Mouse (Mus musculus): ENCODE data around the gene Rbm12b1.
"Not testable (repeated sequence)": the region's sequence is repeated elsewhere in the genome, so short reads cannot be mapped to it uniquely, and the experiment has no call there.

Rbm12b1 gene

DNA sequence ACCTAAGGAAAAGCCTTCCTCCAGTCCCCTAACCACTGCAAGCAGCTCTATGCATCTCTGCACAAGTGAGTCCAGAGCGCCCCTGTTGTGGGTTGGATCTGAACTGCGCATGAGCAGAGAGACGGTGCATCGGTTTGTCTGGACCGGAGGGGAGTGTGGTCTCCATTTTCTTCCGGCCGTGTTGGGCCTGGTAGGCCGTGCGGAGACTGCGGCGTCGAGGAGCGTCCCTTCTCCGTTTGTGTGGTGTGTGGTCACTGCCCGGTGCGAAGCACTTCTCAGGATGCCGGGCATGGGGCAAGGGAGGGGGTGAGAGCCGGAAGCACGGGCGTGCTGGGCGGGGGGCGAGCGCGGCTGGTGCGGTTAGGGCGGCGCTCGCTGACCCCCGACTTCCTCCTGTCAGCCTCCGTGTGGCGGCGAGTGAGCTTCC is at the start of gene Rbm12b1:
Rbm12b1 (plus strand) TSS at position 124 of the 427 bp plus-strand sequence.
- DNase-seq = peak; percentile 81

DNA sequence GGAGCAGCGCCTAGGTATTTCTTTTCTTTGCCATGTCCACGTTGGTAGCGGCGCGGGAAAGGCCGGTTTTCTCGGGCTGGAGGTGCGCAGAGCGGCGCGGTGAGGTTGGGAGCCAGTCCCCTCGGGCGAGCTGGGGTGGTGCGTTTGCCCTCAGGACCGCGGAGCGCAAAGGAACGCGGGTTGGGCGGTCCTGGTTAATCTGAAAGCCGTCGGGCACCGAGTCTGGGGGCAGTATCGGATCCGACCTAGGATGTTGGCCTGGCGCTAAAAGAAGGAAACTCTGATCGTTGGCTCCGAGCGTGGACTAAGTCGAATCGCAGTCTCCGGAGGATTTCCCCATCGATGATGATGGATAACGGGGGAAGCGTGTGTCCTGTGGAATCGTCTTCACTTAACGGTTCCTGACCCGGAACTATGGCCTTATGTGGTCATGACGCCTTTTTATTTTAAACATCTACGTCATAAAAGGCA is 563 bp downstream of the Rbm12b1 start:
- peak; percentile 20 to 39 for DNase-seq

DNA sequence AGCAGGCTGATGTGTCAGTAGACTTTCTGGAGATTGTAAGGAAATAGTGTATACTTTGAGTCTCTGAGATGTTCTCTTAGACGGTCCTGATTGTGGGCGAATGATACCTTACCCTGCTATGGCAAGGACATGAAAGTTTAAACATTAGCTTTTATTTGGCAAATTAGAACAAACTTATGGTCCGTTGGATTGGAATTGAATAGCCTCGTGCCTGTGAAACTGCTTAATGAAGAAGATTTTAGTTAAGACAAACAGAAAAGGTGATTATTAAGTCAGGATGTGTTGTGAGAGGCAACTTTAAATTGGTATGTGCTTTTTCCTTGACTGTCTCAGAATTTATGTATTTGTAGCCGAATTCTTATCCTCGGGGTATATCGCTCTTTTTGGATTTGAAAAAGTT is 1.5 kb downstream of the Rbm12b1 start:
- DNase-seq = not testable (repeated sequence)

DNA sequence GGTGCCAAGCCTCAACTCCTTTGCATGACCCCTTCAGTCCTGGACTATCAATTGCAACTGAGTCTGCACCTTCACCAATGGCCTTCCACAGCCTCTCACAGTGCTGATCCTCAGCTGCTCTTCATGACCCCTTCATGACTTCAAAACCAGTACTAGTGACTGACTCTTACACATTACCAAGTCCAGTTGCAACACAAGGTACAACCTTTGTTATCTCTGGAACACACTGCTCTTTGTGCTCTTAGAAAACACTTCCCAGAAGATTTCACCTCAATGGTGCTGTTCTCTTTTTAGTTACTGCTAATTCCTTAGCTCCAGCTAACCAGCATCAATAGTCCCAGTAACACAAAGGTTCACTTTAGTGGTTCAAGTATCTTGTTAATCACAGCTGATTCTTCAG is 7.6 kb downstream of the Rbm12b1 start:
- no peak for DNase-seq

DNA sequence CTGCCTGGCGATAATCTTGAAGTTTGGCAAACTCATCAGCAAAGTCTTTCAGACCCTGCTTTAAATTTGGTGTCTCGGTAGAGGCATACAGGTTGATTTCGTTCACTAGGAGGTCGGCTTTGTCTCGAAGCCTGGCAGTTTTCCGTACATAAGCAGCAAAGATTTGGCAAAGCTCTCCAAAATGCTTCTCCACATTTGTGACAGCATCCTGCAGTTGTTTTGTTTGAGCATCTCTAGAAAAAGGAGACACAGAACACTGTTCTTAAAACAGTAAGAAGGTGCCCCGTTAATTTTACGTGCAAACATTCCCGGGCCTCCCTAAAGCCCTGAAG is 30.9 kb downstream of the Rbm12b1 start:
- DNase-seq = no peak

DNA sequence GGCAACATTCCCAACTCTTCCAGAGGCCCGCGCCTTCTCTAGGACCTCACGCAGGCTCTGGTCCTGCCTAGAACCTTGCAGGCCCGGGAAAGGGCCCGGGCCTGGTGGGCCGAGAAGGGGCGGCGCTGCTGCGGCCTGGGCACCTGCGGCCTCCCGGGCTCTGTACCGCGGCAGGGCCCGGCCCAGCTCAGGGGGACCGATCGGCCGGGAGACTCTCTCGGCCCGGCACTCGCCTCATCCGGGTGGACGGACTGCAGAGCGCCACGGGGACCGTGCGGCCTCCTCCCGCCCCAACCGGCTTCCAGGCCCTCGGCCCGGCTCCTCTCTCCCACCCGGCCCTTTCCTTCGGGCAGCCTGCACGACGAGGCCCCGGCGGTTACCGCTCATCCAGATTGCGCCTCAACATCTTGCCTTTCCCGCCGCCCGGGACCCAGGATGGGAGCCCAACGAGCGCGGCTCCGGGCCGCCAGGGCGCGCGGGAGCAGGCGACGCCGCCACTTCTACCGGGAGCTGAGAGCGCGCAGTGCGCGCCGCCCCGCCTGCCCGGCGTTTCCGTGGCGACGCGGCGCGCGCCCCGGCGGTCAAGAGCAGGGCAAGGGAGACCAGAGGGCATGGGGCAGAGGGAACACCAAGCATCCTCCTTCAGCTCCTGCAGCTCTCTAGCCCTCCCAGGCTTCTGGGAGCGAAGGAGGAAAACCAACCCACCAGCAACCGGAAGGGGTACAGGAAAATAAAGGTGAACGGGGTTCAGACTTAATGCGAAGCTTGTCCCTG is 31.4 kb downstream of the Rbm12b1 start, which contains the start of gene Fam92a:
Fam92a (minus strand) TSS at position 698 of the 774 bp plus-strand sequence.
- peak; percentile 74 to 85 for DNase-seq

DNA sequence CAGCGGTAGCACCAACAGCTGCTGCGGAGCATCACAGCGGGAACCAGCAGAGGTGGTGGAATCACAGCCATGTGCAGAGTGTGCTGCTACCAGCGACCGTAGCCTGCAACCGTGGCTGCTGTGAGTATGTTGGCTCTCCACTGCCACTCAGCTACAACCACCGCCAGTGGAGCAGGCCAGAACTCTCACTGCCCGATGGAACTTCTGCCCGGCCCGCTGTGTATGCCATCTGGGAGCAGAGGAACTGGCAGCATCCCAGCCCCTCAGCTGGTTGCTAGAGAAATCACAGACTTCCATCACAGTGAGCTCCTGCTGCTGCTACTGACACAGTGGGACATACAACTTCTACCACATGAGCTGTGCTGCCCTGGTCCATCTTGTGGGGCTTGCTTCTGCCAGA is 38.9 kb downstream of the Rbm12b1 start:
- DNase-seq = peak; percentile 9 to 14

All from cerebellum, adult 18-20 months (tissue).